Mouse (Mus musculus): ENCODE results near the gene Tiparp. TPM values are rescaled to one million over a fixed set of nuclear protein-coding genes. Genes with fewer than 3 reads are reported as not detected.
A peak's percentile ranks its signal among the peaks of the same experiment; 100 is the strongest.

The Tiparp gene
- polyA plus RNA-seq, 2 experiments, result 8.9 to 31.4 TPM

- DNase-seq (ENCODE audit: low spot score) (no peak), ATAC-seq (ENCODE audit: low FRiP score, low read depth) (no peak)
- no peaks in the 10 kb centered on the region for H3K9me3 ChIP-seq (ENCODE audit: control insufficient read depth, low read length)
- WGBS, result 33% methylated on average over 1 of the region's 1 CpGs
- H3K27me3 ChIP-seq (ENCODE audit: control insufficient read depth, insufficient read depth, low read length), result no peaks in the 10 kb centered on the region
- H3K4me1 ChIP-seq (ENCODE audit: control insufficient read depth, insufficient read depth, low read length), result peaks cover 10% of the 10 kb centered on the region
- no peak overlapping the region for H3K27ac ChIP-seq (replicated peaks; ENCODE audit: low read depth, low read length)
- no peak for TF ChIP-seq POLR2A (IDR thresholded peaks at IDR 0.05; ENCODE audit: borderline replicate concordance, extremely low read depth, insufficient read depth, insufficient read length)
- no peak overlapping the region for H3K4me3 ChIP-seq (replicated peaks; ENCODE audit: low read length)
- no peak overlapping the region for H3K4me2 ChIP-seq (replicated peaks; ENCODE audit: low read depth, low read length, severe bottlenecking)
- no peaks in the 10 kb centered on the region for H3K36me3 ChIP-seq (ENCODE audit: control insufficient read depth, insufficient read depth, low read length)
- no peak overlapping the region for H3K9ac ChIP-seq (ENCODE audit: low read depth, low read length, severe bottlenecking)
Observed at GRCm38 (mm10) chr3:65521391-65521790, 6.8 kb upstream of the Tiparp start.

- Histone ChIP-seq H3K9ac (ENCODE audit: low read depth, low read length, severe bottlenecking) (no peak overlapping the region), H3K4me3 (replicated peaks; ENCODE audit: low read length) (no peak overlapping the region), H3K4me2 (replicated peaks; ENCODE audit: low read depth, low read length, severe bottlenecking) (no peak overlapping the region), H3K36me3 (ENCODE audit: control insufficient read depth, insufficient read depth, low read length) (no peaks in the 10 kb centered on the region), H3K9me3 (ENCODE audit: control insufficient read depth, low read length) (no peaks in the 10 kb centered on the region), H3K27ac (replicated peaks; ENCODE audit: low read depth, low read length) (no peak overlapping the region), H3K4me1 (ENCODE audit: control insufficient read depth, insufficient read depth, low read length) (no peaks in the 10 kb centered on the region), H3K27me3 (ENCODE audit: control insufficient read depth, insufficient read depth, low read length) (no peaks in the 10 kb centered on the region)
- WGBS, result 83% methylated on average over 8 of the region's 8 CpGs
- DNase-seq (ENCODE audit: low spot score) (no peak), ATAC-seq (ENCODE audit: low FRiP score, low read depth) (no peak)
- TF ChIP-seq POLR2A (IDR thresholded peaks at IDR 0.05; ENCODE audit: borderline replicate concordance, extremely low read depth, insufficient read depth, insufficient read length), result no peak
Observed at GRCm38 (mm10) chr3:65523397-65523796, 4.8 kb upstream of the Tiparp start.

- ATAC-seq (ENCODE audit: low FRiP score, low read depth) (no peak), DNase-seq (ENCODE audit: low spot score) (no peak)
- no peaks in the 10 kb centered on the region for H3K27me3 ChIP-seq (ENCODE audit: control insufficient read depth, insufficient read depth, low read length)
- no peaks in the 10 kb centered on the region for H3K9me3 ChIP-seq (ENCODE audit: control insufficient read depth, low read length)
- no peaks in the 10 kb centered on the region for H3K36me3 ChIP-seq (ENCODE audit: control insufficient read depth, insufficient read depth, low read length)
- 69% methylated on average over 3 of the region's 3 CpGs for WGBS
- no peak overlapping the region for H3K27ac ChIP-seq (replicated peaks; ENCODE audit: low read depth, low read length)
- no peak for TF ChIP-seq POLR2A (IDR thresholded peaks at IDR 0.05; ENCODE audit: borderline replicate concordance, extremely low read depth, insufficient read depth, insufficient read length)
- H3K9ac ChIP-seq (ENCODE audit: low read depth, low read length, severe bottlenecking), result no peak overlapping the region
- H3K4me1 ChIP-seq (ENCODE audit: control insufficient read depth, insufficient read depth, low read length), result peaks cover 4% of the 10 kb centered on the region; the same call in 1 of the 2 replicates
- H3K4me2 ChIP-seq (replicated peaks; ENCODE audit: low read depth, low read length, severe bottlenecking), result no peak overlapping the region
- H3K4me3 ChIP-seq (replicated peaks; ENCODE audit: low read length), result no peak overlapping the region
Observed at GRCm38 (mm10) chr3:65525731-65526130, 2.5 kb upstream of the Tiparp start.

GRCm38 (mm10) chr3:65527196-65527595 lies 1.0 kb upstream of the Tiparp start:
- Histone ChIP-seq H3K4me2 (replicated peaks; ENCODE audit: low read depth, low read length, severe bottlenecking) (peak overlapping the region; percentile 44), H3K9ac (ENCODE audit: low read depth, low read length, severe bottlenecking) (peak overlapping the region; percentile 92), H3K27ac (replicated peaks; ENCODE audit: low read depth, low read length) (no peak overlapping the region), H3K36me3 (ENCODE audit: control insufficient read depth, insufficient read depth, low read length) (no peaks in the 10 kb centered on the region), H3K27me3 (ENCODE audit: control insufficient read depth, insufficient read depth, low read length) (no peaks in the 10 kb centered on the region), H3K4me1 (ENCODE audit: control insufficient read depth, insufficient read depth, low read length) (peaks cover 4% of the 10 kb centered on the region; the same call in 1 of the 2 replicates), H3K4me3 (replicated peaks; ENCODE audit: low read length) (peak overlapping the region; percentile 88), H3K9me3 (ENCODE audit: control insufficient read depth, low read length) (no peaks in the 10 kb centered on the region)
- WGBS, result 10% methylated on average over 3 of the region's 3 CpGs
- ATAC-seq (ENCODE audit: low FRiP score, low read depth) (no peak), DNase-seq (ENCODE audit: low spot score) (no peak)
- TF ChIP-seq POLR2A (IDR thresholded peaks at IDR 0.05; ENCODE audit: borderline replicate concordance, extremely low read depth, insufficient read depth, insufficient read length), result no peak

GRCm38 (mm10) chr3:65528614-65529470 lies 632 bp downstream of the Tiparp start:
- peak overlapping the region; percentile 86 for H3K9ac ChIP-seq (ENCODE audit: low read depth, low read length, severe bottlenecking)
- H3K27me3 ChIP-seq (ENCODE audit: control insufficient read depth, insufficient read depth, low read length), result no peaks in the 10 kb centered on the region
- DNase-seq (ENCODE audit: low spot score) (peak; percentile 71), ATAC-seq (ENCODE audit: low FRiP score, low read depth) (peak; percentile 32)
- under 1% methylated on average over 60 of the region's 97 CpGs for whole genome bisulfite sequencing
- no peak for TF ChIP-seq POLR2A (IDR thresholded peaks at IDR 0.05; ENCODE audit: borderline replicate concordance, extremely low read depth, insufficient read depth, insufficient read length)
- H3K27ac ChIP-seq (replicated peaks; ENCODE audit: low read depth, low read length), result peak overlapping the region; percentile 93
- H3K4me1 ChIP-seq (ENCODE audit: control insufficient read depth, insufficient read depth, low read length), result peaks cover 6% of the 10 kb centered on the region
- H3K36me3 ChIP-seq (ENCODE audit: control insufficient read depth, insufficient read depth, low read length), result no peaks in the 10 kb centered on the region
- peak overlapping the region; percentile 88 for H3K4me3 ChIP-seq (replicated peaks; ENCODE audit: low read length)
- no peaks in the 10 kb centered on the region for H3K9me3 ChIP-seq (ENCODE audit: control insufficient read depth, low read length)
- peak overlapping the region; percentile 91 for H3K4me2 ChIP-seq (replicated peaks; ENCODE audit: low read depth, low read length, severe bottlenecking)
